Mouse (Mus musculus): ENCODE results near the gene Cox20. TPM values are rescaled to one million over a fixed set of nuclear protein-coding genes. Genes with fewer than 3 reads are reported as not detected.

Cox20 gene
- total RNA-seq, 2 experiments from 2014 or later: 33.2 to 38.4 TPM

- H3K4me3 ChIP-seq: no peak overlapping the region
- no peak for TF ChIP-seq CTCF (conservative IDR thresholded peaks at IDR 0.05)
- H3K27ac ChIP-seq: no peak overlapping the region
Measured at GRCm38 (mm10) chr1:178309487-178309886, 9.4 kb upstream of the Cox20 start.

GRCm38 (mm10) chr1:178310128-178310527 lies 8.8 kb upstream of the Cox20 start:
- no peak overlapping the region for H3K27ac ChIP-seq
- H3K4me3 ChIP-seq: no peak overlapping the region
- DNase-seq (ENCODE audit: low spot score in 2 of 2): no peak
- TF ChIP-seq CTCF (conservative IDR thresholded peaks at IDR 0.05): peak; percentile 73

More at GRCm38 (mm10) chr1:178309487-178309886, 9.4 kb upstream of the Cox20 start:
- DNase-seq (ENCODE audit: low spot score in 2 of 2): no peak

GRCm38 (mm10) chr1:178313039-178313597 lies 5.8 kb upstream of the Cox20 start:
- no peak for DNase-seq (ENCODE audit: low spot score in 2 of 2)
- H3K27ac ChIP-seq: no peak overlapping the region
- H3K4me3 ChIP-seq: no peak overlapping the region
- no peak for TF ChIP-seq CTCF (conservative IDR thresholded peaks at IDR 0.05)

GRCm38 (mm10) chr1:178314236-178314635 lies 4.7 kb upstream of the Cox20 start:
- Histone ChIP-seq H3K4me3 (no peak overlapping the region), H3K27ac (no peak overlapping the region)
- no peak for TF ChIP-seq CTCF (conservative IDR thresholded peaks at IDR 0.05)
- no peak for DNase-seq (ENCODE audit: low spot score in 2 of 2)

- Histone ChIP-seq H3K27ac (peak overlapping the region; percentile 100), H3K4me3 (peak overlapping the region; percentile 77)
- no peak for DNase-seq (ENCODE audit: low spot score in 2 of 2)
- TF ChIP-seq CTCF (conservative IDR thresholded peaks at IDR 0.05): no peak
Measured at GRCm38 (mm10) chr1:178317275-178318001, 1.5 kb upstream of the Cox20 start.

GRCm38 (mm10) chr1:178318002-178318388 lies 935 bp upstream of the Cox20 start:
- TF ChIP-seq CTCF (conservative IDR thresholded peaks at IDR 0.05): no peak
- DNase-seq (ENCODE audit: low spot score in 2 of 2): peak; percentile 87 to 91
- Histone ChIP-seq H3K27ac (peak overlapping the region; percentile 100), H3K4me3 (peak overlapping the region; percentile 77)

GRCm38 (mm10) chr1:178319295-178320037 lies 536 bp downstream of the Cox20 start:
- peak overlapping the region; percentile 100 for H3K27ac ChIP-seq
- TF ChIP-seq CTCF (conservative IDR thresholded peaks at IDR 0.05): no peak
- H3K4me3 ChIP-seq: peak overlapping the region; percentile 77
- peak in 1 of 2 experiments; percentile 35 for DNase-seq (ENCODE audit: low spot score in 2 of 2)

GRCm38 (mm10) chr1:178320038-178320722 lies 1.2 kb downstream of the Cox20 start:
- peak overlapping the region; percentile 100 for H3K27ac ChIP-seq
- H3K4me3 ChIP-seq: peak overlapping the region; percentile 77
- no peak for TF ChIP-seq CTCF (conservative IDR thresholded peaks at IDR 0.05)
- no peak for DNase-seq (ENCODE audit: low spot score in 2 of 2)

GRCm38 (mm10) chr1:178320723-178321590 lies 2.0 kb downstream of the Cox20 start:
- Histone ChIP-seq H3K4me3 (peak overlapping the region; percentile 77), H3K27ac (peak overlapping the region; percentile 100)
- TF ChIP-seq CTCF (conservative IDR thresholded peaks at IDR 0.05): no peak
- DNase-seq (ENCODE audit: low spot score in 2 of 2): no peak

- no peak overlapping the region; the same call in 1 of the 2 replicates for H3K27ac ChIP-seq
- H3K4me3 ChIP-seq: peak overlapping the region; percentile 7; the same call in 1 of the 2 replicates
- TF ChIP-seq CTCF (conservative IDR thresholded peaks at IDR 0.05): no peak
- no peak for DNase-seq (ENCODE audit: low spot score in 2 of 2)
Measured at GRCm38 (mm10) chr1:178321730-178322357, 2.9 kb downstream of the Cox20 start.

- Histone ChIP-seq H3K27ac (no peak overlapping the region), H3K4me3 (no peak overlapping the region)
- DNase-seq (ENCODE audit: low spot score in 2 of 2): no peak
- TF ChIP-seq CTCF (conservative IDR thresholded peaks at IDR 0.05): no peak
Measured at GRCm38 (mm10) chr1:178323235-178323634, 4.3 kb downstream of the Cox20 start.

Data from layer of hippocampus, adult 2 months (tissue).